Mouse (Mus musculus) neural tube, embryonic 11.5 days (tissue): ENCODE results near the gene Gm12216. TPM values are rescaled to one million over a fixed set of nuclear protein-coding genes. Genes with fewer than 3 reads are reported as not detected.

Experiments used
- ATAC-seq: fragments of 200-750 bp; cut with Nextera tagmentation; 2 replicates; pipeline ENCODE4 v1.8.0; 2017; ENCODE audit warnings: moderate number of reproducible peaks, mild to moderate bottlenecking, moderate TSS enrichment, moderate library complexity; ENCODE audit not compliant: insufficient read depth, low FRiP score, low TSS enrichment
- DNase-seq: peaks from one replicate; pipeline ENCODE4 v3.0.0-alpha.2; 2015; ENCODE audit warnings: low spot score
- H3K27ac ChIP-seq: fragments of 300-500 bp; sonication (generic); 2 replicates; pipeline ENCODE4 v1.5.1; 2014; ENCODE audit warnings: low read depth, mild to moderate bottlenecking, low read length
- H3K27me3 ChIP-seq: fragments of 300-500 bp; sonication (generic); 2 replicates; pipeline ENCODE4 v1.6.1; 2014; ENCODE audit warnings: mild to moderate bottlenecking, low read length, mixed read lengths; ENCODE audit not compliant: control insufficient read depth, insufficient read depth
- H3K36me3 ChIP-seq: fragments of 300-500 bp; sonication (generic); 2 replicates; pipeline ENCODE4 v1.6.1; 2014; ENCODE audit warnings: mild to moderate bottlenecking, low read length, moderate library complexity, mixed read lengths; ENCODE audit not compliant: control insufficient read depth, insufficient read depth
- H3K4me1 ChIP-seq: fragments of 300-500 bp; sonication (generic); 2 replicates; pipeline ENCODE4 v1.6.1; 2014; ENCODE audit warnings: low read length, mixed read lengths; ENCODE audit not compliant: control insufficient read depth, insufficient read depth
- H3K4me2 ChIP-seq: fragments of 300-500 bp; sonication (generic); 2 replicates; pipeline ENCODE4 v1.6.1; 2014; ENCODE audit warnings: low read depth, mild to moderate bottlenecking, moderate library complexity
- H3K4me3 ChIP-seq: fragments of 300-500 bp; sonication (generic); 2 replicates; pipeline ENCODE4 v1.5.1; 2014; ENCODE audit warnings: low read depth, low read length
- H3K9ac ChIP-seq: fragments of 300-500 bp; sonication (generic); 2 replicates; pipeline ENCODE4 v1.6.1; 2014; ENCODE audit warnings: mild to moderate bottlenecking, low read length
- H3K9me3 ChIP-seq: fragments of 300-500 bp; sonication (generic); 2 replicates; pipeline ENCODE4 v1.6.1; 2016; ENCODE audit warnings: low read length; ENCODE audit not compliant: control insufficient read depth
- WGBS: fragments of 180-500 bp; shearing (Covaris S2); extraction: QIAGEN DNeasy Blood & Tissue Kit; methylation state at CpG from one replicate; pipeline ENCODE4 v1.1.7; 2014; 5-methylcytosine and 5-hydroxymethylcytosine counted together
- polyA plus RNA-seq: library from polyadenylated mRNA; unstranded; fragments of >200 nt; fragmentation: Nextera tagmentation; extraction: Ambion mirVana; gene quantifications from 2 replicates; pipeline ENCODE4 v1.2.1, GENCODE M21; 2014

Gm12216 gene
- polyA plus RNA-seq, 1 experiment from 2014 or later = not detected

- Histone ChIP-seq H3K27me3 (no peaks in the 10 kb centered on the region), H3K27ac (no peak overlapping the region), H3K9me3 (no peaks in the 10 kb centered on the region), H3K4me3 (no peak overlapping the region), H3K4me2 (no peak overlapping the region), H3K4me1 (no peaks in the 10 kb centered on the region), H3K36me3 (no peaks in the 10 kb centered on the region), H3K9ac (no peak overlapping the region)
- no peak for ATAC-seq
- no peak for DNase-seq
- 71% methylated on average over 5 of the region's 5 CpGs for WGBS
Observed at GRCm38 (mm10) chr11:53777736-53778135, 81.3 kb downstream of the Gm12216 start.

- H3K4me1 ChIP-seq = no peaks in the 10 kb centered on the region
- H3K36me3 ChIP-seq = no peaks in the 10 kb centered on the region
- H3K27ac ChIP-seq = no peak overlapping the region
- no peak for ATAC-seq
- H3K4me2 ChIP-seq = no peak overlapping the region
- H3K9me3 ChIP-seq = no peaks in the 10 kb centered on the region
- no peak overlapping the region for H3K4me3 ChIP-seq
- WGBS = 84% methylated on average over 13 of the region's 13 CpGs
- DNase-seq = no peak
- H3K9ac ChIP-seq = no peak overlapping the region
- H3K27me3 ChIP-seq = 0 out of 2 replicates have a peak, but pooled peaks cover 2% of the 10 kb centered on the region
Observed at GRCm38 (mm10) chr11:53774659-53775255, 84.3 kb downstream of the Gm12216 start.

DNA sequence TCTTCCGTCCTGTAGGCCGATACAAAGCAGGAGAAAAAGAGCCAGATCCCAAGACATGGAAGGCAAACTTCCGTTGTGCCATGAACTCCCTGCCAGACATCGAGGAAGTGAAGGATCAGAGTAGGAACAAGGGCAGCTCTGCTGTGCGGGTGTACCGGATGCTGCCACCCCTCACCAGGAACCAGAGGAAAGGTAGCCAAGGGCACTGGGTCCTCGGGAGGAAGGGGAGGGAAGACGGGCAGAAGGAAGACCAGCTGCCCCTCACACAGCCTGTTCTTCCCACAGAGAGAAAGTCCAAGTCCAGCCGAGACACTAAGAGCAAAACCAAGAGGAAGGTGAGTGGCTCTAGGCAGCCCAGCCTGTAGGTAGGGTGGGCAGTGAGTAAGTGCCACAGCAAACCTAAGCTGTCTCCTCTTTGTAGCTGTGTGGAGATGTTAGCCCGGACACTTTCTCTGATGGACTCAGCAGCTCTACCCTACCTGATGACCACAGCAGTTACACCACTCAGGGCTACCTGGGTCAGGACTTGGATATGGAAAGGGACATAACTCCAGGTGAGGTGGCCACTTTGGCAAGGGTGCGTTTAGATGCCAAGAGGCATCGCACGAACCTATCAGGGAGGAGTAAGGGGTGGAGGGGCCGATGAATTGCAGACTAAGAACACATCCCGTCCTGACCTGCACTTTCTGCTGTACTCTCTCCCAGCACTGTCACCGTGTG, 85.3 kb downstream of the Gm12216 start:
- Histone ChIP-seq H3K4me1 (no peaks in the 10 kb centered on the region), H3K27me3 (peaks cover 8% of the 10 kb centered on the region; the same call in 1 of the 2 replicates), H3K4me2 (no peak overlapping the region), H3K9ac (no peak overlapping the region), H3K36me3 (no peaks in the 10 kb centered on the region), H3K4me3 (no peak overlapping the region), H3K27ac (no peak overlapping the region), H3K9me3 (no peaks in the 10 kb centered on the region)
- DNase-seq = no peak
- no peak for ATAC-seq
- WGBS = 92% methylated on average over 16 of the region's 16 CpGs

- no peak within 1 kb of the TSS for H3K9ac ChIP-seq
- no peaks in the 10 kb centered on the region for H3K36me3 ChIP-seq
- no peaks in the 10 kb centered on the region for H3K4me1 ChIP-seq
- 90% methylated on average over 5 of the region's 5 CpGs for WGBS
- ATAC-seq = no peak
- H3K27ac ChIP-seq = no peak within 1 kb of the TSS
- no peaks in the 10 kb centered on the region for H3K9me3 ChIP-seq
- H3K27me3 ChIP-seq = peaks cover 12% of the 10 kb centered on the region; the same call in 1 of the 2 replicates
- no peak within 1 kb of the TSS for H3K4me2 ChIP-seq
- DNase-seq = no peak
- H3K4me3 ChIP-seq = no peak within 1 kb of the TSS
Observed at GRCm38 (mm10) chr11:53773087-53773486, 86.0 kb downstream of the Gm12216 start, which contains the start of gene Gm17334. Gene Gm17334 (minus strand): TSS chr11:53773187.

- no peak for ATAC-seq
Observed at GRCm38 (mm10) chr11:53772536-53772935, 86.5 kb downstream of the Gm12216 start.

DNA sequence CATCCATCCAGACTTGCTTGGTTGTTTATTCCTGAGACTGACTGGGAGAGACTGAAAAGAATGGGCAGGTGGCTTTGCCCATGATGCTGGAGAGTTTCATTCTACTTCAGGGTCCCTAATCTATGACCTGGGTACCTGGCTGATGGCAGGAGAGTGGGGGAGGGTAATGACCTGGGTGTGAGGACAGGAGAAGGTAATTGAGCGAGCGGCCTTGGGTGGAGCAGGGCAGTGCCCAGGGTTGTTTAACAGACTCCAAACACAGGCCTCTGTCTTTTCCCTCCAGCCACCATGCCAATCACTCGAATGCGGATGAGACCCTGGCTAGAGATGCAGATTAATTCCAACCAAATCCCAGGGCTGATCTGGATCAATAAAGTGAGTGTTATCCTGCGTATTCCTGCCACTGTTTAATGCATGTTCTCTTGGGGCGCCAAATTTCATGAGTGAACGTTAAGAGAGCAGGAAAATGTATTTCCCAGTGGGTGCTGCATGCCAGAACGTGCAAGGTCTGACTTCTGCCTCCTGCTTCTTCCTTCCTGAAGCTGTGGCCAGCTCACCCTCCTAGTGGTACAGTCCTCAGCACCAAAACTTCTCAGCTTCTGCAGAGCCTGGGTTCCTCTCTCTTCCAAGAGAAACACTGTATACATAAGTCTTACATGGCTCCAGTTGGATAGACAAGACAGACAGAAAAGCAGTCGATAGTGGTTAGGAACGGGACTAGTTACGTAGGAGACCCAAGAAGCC, 87.9 kb downstream of the Gm12216 start:
- Histone ChIP-seq H3K27ac (no peak overlapping the region), H3K9me3 (no peaks in the 10 kb centered on the region), H3K9ac (no peak overlapping the region), H3K27me3 (peaks cover 12% of the 10 kb centered on the region; the same call in 1 of the 2 replicates), H3K4me2 (peak overlapping the region; percentile 93), H3K4me1 (no peaks in the 10 kb centered on the region), H3K4me3 (peak overlapping the region; percentile 72), H3K36me3 (no peaks in the 10 kb centered on the region)
- WGBS = 83% methylated on average over 11 of the region's 11 CpGs
- ATAC-seq (no peak), DNase-seq (no peak)

More at GRCm38 (mm10) chr11:53772536-53772935, 86.5 kb downstream of the Gm12216 start:
- Histone ChIP-seq H3K4me3 (no peak overlapping the region), H3K36me3 (no peaks in the 10 kb centered on the region), H3K4me2 (no peak overlapping the region), H3K27me3 (peaks cover 12% of the 10 kb centered on the region; the same call in 1 of the 2 replicates), H3K9ac (no peak overlapping the region), H3K9me3 (no peaks in the 10 kb centered on the region), H3K27ac (no peak overlapping the region), H3K4me1 (no peaks in the 10 kb centered on the region)
- WGBS = 83% methylated on average over 9 of the region's 9 CpGs
- DNase-seq = no peak

GRCm38 (mm10) chr11:53770125-53770791, 88.8 kb downstream of the Gm12216 start:
- H3K4me1 ChIP-seq = no peaks in the 10 kb centered on the region
- no peaks in the 10 kb centered on the region for H3K36me3 ChIP-seq
- H3K4me3 ChIP-seq = peak overlapping the region; percentile 72
- under 1% methylated on average over 68 of the region's 75 CpGs for WGBS
- peak overlapping the region; percentile 67 for H3K9ac ChIP-seq
- H3K9me3 ChIP-seq = no peaks in the 10 kb centered on the region
- peaks cover 12% of the 10 kb centered on the region; the same call in 1 of the 2 replicates for H3K27me3 ChIP-seq
- DNase-seq (peak; percentile 75), ATAC-seq (peak; percentile 81)
- H3K27ac ChIP-seq = no peak overlapping the region
- H3K4me2 ChIP-seq = peak overlapping the region; percentile 93

- Histone ChIP-seq H3K9me3 (no peaks in the 10 kb centered on the region), H3K27ac (no peak within 1 kb of the TSS), H3K4me3 (peak within 1 kb of the TSS; percentile 72), H3K9ac (peak within 1 kb of the TSS; percentile 67), H3K4me1 (no peaks in the 10 kb centered on the region), H3K27me3 (peaks cover 12% of the 10 kb centered on the region; the same call in 1 of the 2 replicates), H3K36me3 (no peaks in the 10 kb centered on the region), H3K4me2 (peak within 1 kb of the TSS; percentile 93)
- ATAC-seq (peak; percentile 92), DNase-seq (peak; percentile 88)
- under 1% methylated on average over 40 of the region's 40 CpGs for WGBS
Observed at GRCm38 (mm10) chr11:53769760-53770124, 89.3 kb downstream of the Gm12216 start, which contains the start of gene Irf1. Gene Irf1 (plus strand): TSS chr11:53770014.
